Mouse (Mus musculus) liver, embryonic 11.5 days (tissue): ENCODE measurements at regions not wholly inside any gene's neighbourhood (a gene's known extent, or its start where the extent isn't known, plus 50 kb on each side); places are given as distances from the start of the nearest gene placed in this dataset.

Source experiments
- ATAC-seq: fragments of 200-750 bp; cut with Nextera tagmentation; replicated peaks from 2 replicates; pipeline ENCODE4 v1.8.0; 2017; ENCODE audit warnings: moderate number of reproducible peaks, mild to moderate bottlenecking, moderate TSS enrichment, moderate library complexity; ENCODE audit not compliant: low FRiP score
- DNase-seq: peaks from one replicate; pipeline ENCODE4 v3.0.0-alpha.2; 2017; ENCODE audit warnings: low spot score
- H3K27ac ChIP-seq: fragments of 300-500 bp; sonication (generic); 2 replicates; pipeline ENCODE4 v1.5.1; 2014; ENCODE audit warnings: mild to moderate bottlenecking, low read depth, low read length, control low read depth
- H3K27me3 ChIP-seq: fragments of 300-500 bp; sonication (generic); replicated peaks from 2 replicates; pipeline ENCODE4 v1.6.1; 2014; ENCODE audit warnings: low read length, mixed read lengths; ENCODE audit not compliant: control insufficient read depth, insufficient read depth
- H3K36me3 ChIP-seq: fragments of 300-500 bp; sonication (generic); 2 replicates; pipeline ENCODE4 v1.6.1; 2014; ENCODE audit warnings: mild to moderate bottlenecking, low read length, moderate library complexity, mixed read lengths; ENCODE audit not compliant: control insufficient read depth, insufficient read depth
- H3K4me1 ChIP-seq: fragments of 300-500 bp; sonication (generic); replicated peaks from 2 replicates; pipeline ENCODE4 v1.6.1; 2014; ENCODE audit warnings: low read length, mixed read lengths; ENCODE audit not compliant: control insufficient read depth, insufficient read depth
- H3K4me2 ChIP-seq: fragments of 300-500 bp; sonication (generic); 2 replicates; pipeline ENCODE4 v1.6.1; 2014; ENCODE audit warnings: mild to moderate bottlenecking, control low read depth, moderate library complexity
- H3K4me3 ChIP-seq: fragments of 300-500 bp; sonication (generic); 2 replicates; pipeline ENCODE4 v1.5.1; 2014; ENCODE audit warnings: low read depth, low read length, control low read depth
- H3K9ac ChIP-seq: fragments of 300-500 bp; sonication (generic); 2 replicates; pipeline ENCODE4 v1.6.1; 2014; ENCODE audit warnings: low read depth, low read length, control low read depth
- H3K9me3 ChIP-seq: fragments of 300-500 bp; sonication (generic); 2 replicates; pipeline ENCODE4 v1.6.1; 2016; ENCODE audit warnings: low read length, inconsistent platforms, mixed read lengths; ENCODE audit not compliant: control insufficient read depth
- WGBS: fragments of 180-500 bp; shearing (Covaris S2); extraction: QIAGEN DNeasy Blood & Tissue Kit; methylation state at CpG from one replicate; pipeline ENCODE4 v1.1.7; 2014; 5-methylcytosine and 5-hydroxymethylcytosine counted together

- H3K36me3 ChIP-seq = no peaks in the 10 kb centered on the region
- 5% methylated on average over 11 of the region's 11 CpGs for WGBS
- no peak overlapping the region for H3K4me3 ChIP-seq
- DNase-seq = peak; percentile 37
- ATAC-seq = no peak
- no peaks in the 10 kb centered on the region for H3K27me3 ChIP-seq
- peak overlapping the region; percentile 58 for H3K4me2 ChIP-seq
- H3K4me1 ChIP-seq = no peaks in the 10 kb centered on the region
- no peak overlapping the region for H3K27ac ChIP-seq
- H3K9ac ChIP-seq = no peak overlapping the region
- H3K9me3 ChIP-seq = no peaks in the 10 kb centered on the region
These were observed 278.9 kb downstream of the Lnpk start for GRCm38 (mm10) chr2:74300366-74300791.

- Histone ChIP-seq H3K9ac (no peak overlapping the region), H3K9me3 (no peaks in the 10 kb centered on the region), H3K36me3 (no peaks in the 10 kb centered on the region), H3K27me3 (no peaks in the 10 kb centered on the region), H3K4me3 (no peak overlapping the region), H3K27ac (no peak overlapping the region), H3K4me1 (no peaks in the 10 kb centered on the region), H3K4me2 (no peak overlapping the region)
- DNase-seq (no peak), ATAC-seq (no peak)
- 89% methylated on average over 7 of the region's 7 CpGs for WGBS
These were observed 286.6 kb downstream of the Lnpk start for GRCm38 (mm10) chr2:74292641-74293040.

- ATAC-seq = no peak
- Histone ChIP-seq H3K36me3 (no peaks in the 10 kb centered on the region), H3K4me1 (no peaks in the 10 kb centered on the region), H3K9ac (no peak overlapping the region), H3K27me3 (no peaks in the 10 kb centered on the region), H3K4me2 (no peak overlapping the region), H3K4me3 (no peak overlapping the region), H3K9me3 (no peaks in the 10 kb centered on the region), H3K27ac (no peak overlapping the region)
- no peak for DNase-seq
- 86% methylated on average over 8 of the region's 8 CpGs for WGBS
These were observed 287.5 kb downstream of the Lnpk start for GRCm38 (mm10) chr2:74291416-74292396.

GRCm38 (mm10) chr2:74285624-74286023 lies 293.6 kb downstream of the Lnpk start:
- H3K27me3 ChIP-seq = no peaks in the 10 kb centered on the region
- H3K36me3 ChIP-seq = no peaks in the 10 kb centered on the region
- no peak overlapping the region for H3K4me3 ChIP-seq
- H3K4me1 ChIP-seq = no peaks in the 10 kb centered on the region
- WGBS = 87% methylated on average over 4 of the region's 4 CpGs
- no peak overlapping the region for H3K27ac ChIP-seq
- DNase-seq = no peak
- H3K4me2 ChIP-seq = no peak overlapping the region
- no peaks in the 10 kb centered on the region for H3K9me3 ChIP-seq
- no peak for ATAC-seq
- no peak overlapping the region for H3K9ac ChIP-seq

GRCm38 (mm10) chr2:74264963-74265362 lies 314.3 kb downstream of the Lnpk start:
- Histone ChIP-seq H3K4me1 (no peaks in the 10 kb centered on the region), H3K4me2 (no peak overlapping the region), H3K4me3 (no peak overlapping the region), H3K27ac (no peak overlapping the region), H3K27me3 (no peaks in the 10 kb centered on the region), H3K9me3 (no peaks in the 10 kb centered on the region), H3K9ac (no peak overlapping the region), H3K36me3 (no peaks in the 10 kb centered on the region)
- DNase-seq (no peak), ATAC-seq (no peak)
- 74% methylated on average over 6 of the region's 6 CpGs for WGBS

GRCm38 (mm10) chr2:74257034-74257781 lies 322.0 kb downstream of the Lnpk start:
- Histone ChIP-seq H3K4me1 (no peaks in the 10 kb centered on the region), H3K27me3 (no peaks in the 10 kb centered on the region), H3K36me3 (no peaks in the 10 kb centered on the region), H3K9me3 (no peaks in the 10 kb centered on the region), H3K27ac (no peak overlapping the region), H3K9ac (no peak overlapping the region), H3K4me3 (no peak overlapping the region), H3K4me2 (no peak overlapping the region)
- ATAC-seq (no peak), DNase-seq (no peak)
- WGBS = 51% methylated on average over 8 of the region's 8 CpGs

- Histone ChIP-seq H3K4me3 (no peak overlapping the region), H3K9ac (no peak overlapping the region), H3K4me2 (no peak overlapping the region), H3K4me1 (no peaks in the 10 kb centered on the region), H3K36me3 (no peaks in the 10 kb centered on the region), H3K27ac (no peak overlapping the region), H3K27me3 (no peaks in the 10 kb centered on the region), H3K9me3 (no peaks in the 10 kb centered on the region)
- no peak for DNase-seq
- 78% methylated on average over 3 of the region's 3 CpGs for WGBS
- ATAC-seq = no peak
These were observed 331.7 kb downstream of the Lnpk start for GRCm38 (mm10) chr2:74247521-74247920.

GRCm38 (mm10) chr2:74246631-74247030 lies 332.6 kb downstream of the Lnpk start:
- ATAC-seq (no peak), DNase-seq (no peak)
- Histone ChIP-seq H3K4me2 (no peak overlapping the region), H3K4me3 (no peak overlapping the region), H3K27me3 (no peaks in the 10 kb centered on the region), H3K9ac (no peak overlapping the region), H3K4me1 (no peaks in the 10 kb centered on the region), H3K27ac (no peak overlapping the region), H3K36me3 (no peaks in the 10 kb centered on the region), H3K9me3 (no peaks in the 10 kb centered on the region)
- 69% methylated on average over 4 of the region's 4 CpGs for WGBS
